Mouse (Mus musculus) thymus, adult 2 months (tissue): Measurements from ENCODE around the gene 2210010C04Rik.

Experiments used
- CTCF ChIP-seq: fragments of 200-500 bp; IDR thresholded peaks from 2 replicates; pipeline ENCODE4 v1.5.1; 2012; ENCODE audit warnings: mild to moderate bottlenecking, control low read depth, low read length, moderate library complexity, borderline replicate concordance; ENCODE audit not compliant: control insufficient read depth, poor library complexity, insufficient read depth; ENCODE audit errors: extremely low read depth
- POLR2A ChIP-seq: fragments of 200-500 bp; IDR thresholded peaks from 2 replicates; pipeline ENCODE4 v1.6.1; 2012; ENCODE audit warnings: mild to moderate bottlenecking, low read length, control low read depth, moderate library complexity; ENCODE audit not compliant: control insufficient read depth, poor library complexity, insufficient read depth; ENCODE audit errors: extremely low read depth

GRCm38 (mm10) chr6:41030821-41031220, 4.5 kb downstream of the 2210010C04Rik start:
- TF ChIP-seq CTCF (no peak), POLR2A (no peak)
